Mouse (Mus musculus): Measurements from ENCODE around the gene Kng2.
"Not testable (repeated sequence)": the region's sequence is repeated elsewhere in the genome, so short reads cannot be mapped to it uniquely, and the experiment has no call there.

Kng2 gene

DNA sequence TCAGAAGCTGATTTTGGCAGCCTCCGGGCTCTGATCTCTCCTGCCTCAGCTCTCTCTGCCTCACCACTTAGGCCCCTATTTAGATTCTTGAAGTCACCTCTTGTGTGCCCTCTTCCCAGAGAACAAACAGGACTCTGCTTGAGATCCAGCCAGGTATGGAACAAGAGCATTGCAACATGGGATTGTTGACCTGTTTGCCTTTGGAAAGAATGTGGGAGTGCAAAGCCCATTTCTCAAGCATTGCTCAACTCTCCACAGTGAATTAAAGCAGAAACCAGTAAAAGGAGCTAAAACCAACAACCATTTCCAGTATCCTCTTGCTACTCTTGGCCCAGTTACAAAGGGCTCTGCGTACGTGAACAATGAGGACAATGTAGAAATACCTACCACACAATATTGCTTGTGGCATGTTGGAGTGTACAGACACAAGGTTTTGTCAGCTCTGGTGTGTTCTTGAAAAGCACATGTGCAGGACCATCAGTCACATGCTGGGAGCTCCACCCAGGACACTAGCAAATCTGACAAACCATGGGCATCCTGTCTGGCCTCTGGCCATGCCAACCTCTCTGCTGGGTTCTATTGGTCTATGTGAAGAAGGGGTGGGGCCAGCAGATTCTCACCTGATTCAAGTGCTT, at the start of gene Kng2:
Gene Kng2, minus strand, starts transcription at position 517 of the 635 bp plus-strand sequence.
- DNase-seq (ENCODE audit: low spot score in 2 of 2) = not testable (repeated sequence)

- not testable (repeated sequence) for DNase-seq (ENCODE audit: low spot score in 2 of 2)
Measured at GRCm38 (mm10) chr16:23077516-23077915, 48.2 kb upstream of the Kng2 start.

GRCm38 (mm10) chr16:23060781-23061325, 31.6 kb upstream of the Kng2 start:
- not testable (repeated sequence) for DNase-seq (ENCODE audit: low spot score in 2 of 2)

GRCm38 (mm10) chr16:23059630-23060029, 30.3 kb upstream of the Kng2 start:
- not testable (repeated sequence) for DNase-seq (ENCODE audit: low spot score in 2 of 2)

GRCm38 (mm10) chr16:23057668-23058447, 28.6 kb upstream of the Kng2 start, which contains the start of gene Kng1:
Gene Kng1, plus strand, starts transcription at chr16:23057865.
- DNase-seq (ENCODE audit: low spot score in 2 of 2) = not testable (repeated sequence)

- DNase-seq (ENCODE audit: low spot score in 2 of 2) = no peak
Measured at GRCm38 (mm10) chr16:23046319-23046718, 17.0 kb upstream of the Kng2 start.

DNA sequence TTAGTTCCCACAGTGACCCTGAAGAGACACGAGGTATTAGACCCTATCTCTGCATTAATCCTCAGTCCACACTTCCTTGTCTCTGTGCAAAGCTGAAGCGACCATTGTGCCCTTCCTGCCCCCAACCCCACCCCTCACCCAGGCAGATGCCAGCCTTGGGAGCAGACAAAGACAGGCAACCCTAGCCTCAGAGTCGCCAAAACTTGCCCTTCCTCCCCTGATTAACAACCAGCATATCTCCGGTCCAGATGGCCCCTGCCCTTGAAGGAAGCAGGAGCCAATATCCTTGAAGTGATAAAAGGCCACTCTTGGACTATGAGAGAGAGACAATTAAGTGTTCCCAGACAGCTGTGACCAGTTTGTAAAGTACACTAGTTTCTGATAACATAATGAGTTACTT, 11.6 kb upstream of the Kng2 start:
- no peak for DNase-seq (ENCODE audit: low spot score in 2 of 2)

DNA sequence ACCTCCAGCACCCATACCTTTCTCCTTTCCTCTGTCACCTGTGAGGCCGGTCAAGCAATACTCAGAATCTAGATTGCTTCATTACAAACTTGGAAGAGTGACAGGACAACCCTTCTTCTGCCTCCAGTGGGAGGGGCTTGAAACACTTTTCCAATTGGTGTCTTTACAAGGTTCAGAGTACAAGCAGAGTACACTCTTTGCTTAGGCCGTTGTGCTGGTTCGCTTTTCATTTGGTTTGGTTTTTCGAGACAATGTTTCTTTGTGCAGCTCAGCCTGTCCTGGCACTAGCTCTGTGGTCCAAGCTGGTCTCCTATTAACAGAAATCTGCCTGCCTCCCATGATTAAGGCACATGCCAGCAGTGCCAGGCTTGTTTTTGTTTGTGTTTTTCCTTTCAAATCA, 10.0 kb upstream of the Kng2 start:
- no peak for DNase-seq (ENCODE audit: low spot score in 2 of 2)

DNA sequence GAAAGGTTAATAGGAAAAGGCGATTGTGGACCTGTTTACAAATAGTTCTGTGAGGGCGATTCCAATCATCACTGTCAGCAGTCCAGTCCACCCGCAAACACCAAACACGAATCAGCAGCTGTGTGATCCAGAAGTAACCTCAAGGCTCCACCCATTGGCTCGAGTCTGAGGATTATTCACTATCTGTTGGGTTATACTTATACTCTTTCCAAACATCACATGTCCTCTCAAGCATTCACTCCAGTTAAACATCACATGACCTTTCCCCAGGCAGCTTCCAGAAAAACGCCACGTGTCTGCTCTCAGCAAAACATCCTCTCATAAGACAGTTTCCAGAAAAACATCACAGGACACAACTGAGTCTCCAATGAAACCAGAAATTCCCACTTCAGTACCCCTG, 8.5 kb upstream of the Kng2 start:
- no peak for DNase-seq (ENCODE audit: low spot score in 2 of 2)

DNA sequence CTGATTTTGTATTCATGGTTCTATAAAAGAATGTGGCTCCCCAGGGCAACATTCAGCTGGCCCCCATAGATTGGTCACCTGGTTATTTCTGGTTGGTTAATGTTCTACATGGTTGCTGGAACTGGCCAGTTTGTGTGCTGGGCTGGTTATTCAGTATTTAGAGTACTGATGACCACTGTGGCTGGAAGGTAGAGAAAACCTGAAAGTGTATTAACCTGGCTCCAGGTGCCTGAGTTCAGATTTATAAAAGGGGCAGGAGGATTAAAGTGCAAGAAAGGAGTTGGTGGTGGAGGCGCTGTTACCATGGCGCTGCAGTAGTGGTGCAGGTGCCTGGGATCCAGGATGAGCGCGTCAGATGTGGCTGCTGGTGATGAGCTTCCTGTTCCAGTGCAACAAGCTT, 4.4 kb upstream of the Kng2 start:
- no peak for DNase-seq (ENCODE audit: low spot score in 2 of 2)

GRCm38 (mm10) chr16:23030673-23031435, 1.6 kb upstream of the Kng2 start:
- no peak for DNase-seq (ENCODE audit: low spot score in 2 of 2)

DNA sequence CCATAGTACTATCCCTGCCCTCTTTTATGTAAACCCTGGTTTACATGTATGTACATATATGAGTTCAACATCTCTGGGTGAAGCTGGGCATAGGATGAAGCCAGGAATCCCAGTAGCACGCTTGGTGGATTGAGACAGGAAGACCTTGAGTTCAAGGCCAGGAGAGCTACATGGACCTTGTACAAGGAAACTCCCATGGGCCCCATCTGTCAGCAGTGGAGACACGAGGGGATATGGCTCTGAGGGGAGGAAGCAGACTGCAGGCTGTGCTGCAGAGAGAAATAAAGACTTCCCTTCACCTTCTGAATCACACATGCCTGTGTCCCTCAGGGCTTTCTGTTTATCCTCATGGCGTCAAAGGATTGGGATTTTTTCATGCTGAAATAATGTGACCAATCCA, 1.9 kb downstream of the Kng2 start:
- DNase-seq (ENCODE audit: low spot score in 2 of 2) = not testable (repeated sequence)

DNA sequence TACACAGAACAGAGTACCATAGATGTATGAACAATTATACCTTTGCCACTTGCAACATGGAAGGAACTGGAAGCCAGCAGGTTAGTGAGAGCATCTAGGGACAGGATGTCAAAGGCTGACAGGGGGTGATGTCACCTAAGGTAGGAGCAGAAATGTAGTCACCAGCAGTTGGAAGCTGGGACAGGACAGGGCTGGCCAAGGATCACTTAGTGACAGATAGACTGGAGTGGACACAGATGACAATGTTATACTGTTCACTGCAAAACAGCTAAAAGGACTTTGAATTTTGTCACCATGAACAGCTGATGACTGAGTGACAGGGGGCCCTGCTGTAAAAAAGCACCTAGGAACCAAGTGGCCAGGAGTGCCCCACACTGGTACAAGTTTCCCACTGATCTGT, 2.7 kb downstream of the Kng2 start:
- no peak for DNase-seq (ENCODE audit: low spot score in 2 of 2)

- DNase-seq (ENCODE audit: low spot score in 2 of 2) = no peak
Measured at GRCm38 (mm10) chr16:23025111-23025510, 4.2 kb downstream of the Kng2 start.

DNA sequence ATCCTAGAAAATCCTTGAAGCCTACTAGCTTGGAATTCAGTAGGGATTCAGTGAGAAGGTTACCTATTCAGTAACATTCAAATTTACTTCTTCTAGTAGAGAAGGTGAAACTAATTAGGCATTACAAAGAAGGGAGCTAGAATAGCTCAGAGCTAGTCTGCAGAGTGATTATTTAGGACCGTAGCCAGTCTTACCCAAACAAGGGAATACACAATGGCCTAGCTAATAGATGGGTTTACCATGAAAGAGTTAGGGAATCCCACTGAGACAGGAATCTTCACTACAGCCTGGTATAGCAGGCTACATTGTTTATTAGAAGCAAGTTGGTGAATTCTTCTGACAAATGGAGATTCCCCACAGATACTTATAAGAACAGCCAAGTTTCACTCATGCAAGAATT, 8.7 kb downstream of the Kng2 start:
- not testable (repeated sequence) for DNase-seq (ENCODE audit: low spot score in 2 of 2)

DNA sequence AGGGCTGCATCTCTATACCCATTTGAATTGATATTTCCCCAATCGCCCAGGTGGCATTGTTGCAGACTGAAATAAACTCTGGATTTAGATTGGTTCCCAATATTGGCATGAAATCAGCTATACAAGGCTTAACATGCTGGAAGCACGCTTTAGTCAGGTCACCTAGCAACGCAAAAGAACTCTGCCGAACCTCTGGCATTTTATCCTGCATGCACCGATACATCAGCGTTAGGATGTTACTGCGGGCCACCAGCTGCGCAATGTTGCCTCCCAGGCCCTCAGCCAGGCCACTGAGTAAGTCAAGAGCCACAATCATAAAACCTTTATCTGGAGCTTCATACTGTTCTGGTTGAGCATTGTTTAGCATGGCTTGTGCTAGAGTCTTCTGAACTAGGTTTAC, 14.6 kb downstream of the Kng2 start:
- DNase-seq (ENCODE audit: low spot score in 2 of 2) = not testable (repeated sequence)

GRCm38 (mm10) chr16:23013786-23014185, 15.5 kb downstream of the Kng2 start:
- not testable (repeated sequence) for DNase-seq (ENCODE audit: low spot score in 2 of 2)

DNA sequence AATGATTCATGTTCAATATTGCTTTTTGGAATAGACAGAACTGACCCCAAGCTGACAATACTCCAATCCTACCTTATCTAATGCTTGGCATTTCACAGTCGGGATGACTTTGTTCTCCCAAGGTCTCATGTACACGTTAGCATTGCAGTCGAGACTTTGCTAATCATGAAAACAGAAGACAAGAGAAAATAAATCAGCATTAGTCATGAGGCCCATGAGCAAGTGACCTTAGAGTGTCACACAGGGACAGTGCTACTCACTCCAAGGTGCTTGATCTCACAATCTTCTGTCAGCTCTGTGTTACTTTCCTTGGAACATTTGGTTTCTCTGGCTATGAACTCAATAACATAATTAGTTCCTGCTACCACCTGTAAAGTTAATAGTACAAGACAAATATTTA, 32.3 kb downstream of the Kng2 start:
- not testable (repeated sequence) for DNase-seq (ENCODE audit: low spot score in 2 of 2)

GRCm38 (mm10) chr16:22967383-22968030, 61.8 kb downstream of the Kng2 start:
- no peak for DNase-seq (ENCODE audit: low spot score in 2 of 2)

DNA sequence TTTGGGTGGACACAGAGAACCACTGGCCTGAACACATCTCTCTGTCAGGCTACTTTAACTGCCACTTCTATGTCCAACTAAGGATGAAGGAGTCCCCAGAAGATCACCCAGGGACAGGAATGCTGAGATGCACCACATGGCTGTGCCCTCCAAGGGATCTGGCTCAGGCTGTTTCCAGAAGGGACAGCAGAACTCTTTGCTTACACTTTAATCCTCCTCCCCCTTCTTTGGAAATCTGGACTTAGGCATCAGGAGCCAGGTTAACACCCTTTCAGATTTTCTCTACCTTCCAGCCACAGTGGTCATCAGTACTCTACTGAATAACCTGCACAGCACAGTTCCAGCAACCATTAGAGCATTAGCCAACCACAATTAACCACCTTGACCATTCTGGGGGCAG, 66.0 kb downstream of the Kng2 start:
- DNase-seq (ENCODE audit: low spot score in 2 of 2) = no peak

DNA sequence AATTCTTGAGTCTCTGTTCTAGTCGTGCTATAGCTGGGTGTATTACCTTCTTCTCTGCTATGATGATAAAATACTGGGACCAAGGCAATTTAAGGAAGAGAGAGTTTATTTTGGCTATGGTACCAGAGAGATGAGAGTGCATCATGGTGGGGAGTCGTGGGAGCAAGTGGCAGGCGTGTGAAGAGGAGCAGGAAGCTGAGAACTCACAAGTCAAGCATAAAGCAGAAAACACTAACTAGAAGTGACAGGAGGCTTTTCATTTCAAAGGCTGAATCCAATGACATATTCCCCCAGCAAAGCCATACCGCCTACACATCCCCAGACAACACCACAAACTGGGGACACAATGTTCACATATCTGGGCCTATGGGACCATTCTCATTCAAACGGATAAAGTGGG, 67.0 kb downstream of the Kng2 start:
- no peak for DNase-seq (ENCODE audit: low spot score in 2 of 2)

GRCm38 (mm10) chr16:22961073-22961472, 68.2 kb downstream of the Kng2 start:
- DNase-seq (ENCODE audit: low spot score in 2 of 2) = no peak
